Mouse (Mus musculus) mouse embryonic stem cell (cell line): Measurements from ENCODE around the gene Creb3l2.

Experiments
- in situ Hi-C, 2 experiments: fragments of 300-500 bp; cut with MboI; formaldehyde crosslinking; loops; 1 replicate in 1 of 2; 3 replicates in 1 of 2; pipeline ENCODE4 v1.14.3; 2019 to 2020; ENCODE audit warnings: low sequenced_read_pairs in 2 of 2, low pct_unique_long_range_greater_than_20kb in 1 of 2, mixed read lengths in 1 of 2; ENCODE audit not compliant: unreplicated experiment in 1 of 2

Gene Creb3l2

DNA sequence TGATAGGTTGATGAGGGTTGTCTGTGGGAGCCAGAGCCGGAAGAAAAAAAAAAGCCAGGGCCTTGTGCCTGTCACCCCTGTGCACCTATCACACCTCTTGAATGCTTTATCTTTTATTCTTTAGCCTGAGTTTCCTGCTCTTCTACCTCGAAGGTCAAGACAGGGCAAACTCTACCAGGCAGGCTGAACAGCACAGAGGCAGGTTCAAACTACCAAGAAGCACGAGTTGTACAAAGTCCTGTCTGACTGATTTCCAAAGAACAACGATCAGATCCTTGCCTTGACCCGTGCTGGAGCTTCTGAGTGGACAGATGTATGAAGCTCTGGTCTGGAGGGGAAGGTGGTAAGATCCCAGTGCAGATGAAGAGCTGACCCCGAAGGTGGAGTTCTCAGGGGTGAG is 20.8 kb downstream of the Creb3l2 start:
- in situ Hi-C loops, result no loop called here

- in situ Hi-C loops, result no loop called here
Measured at GRCm38 (mm10) chr6:37419445-37419941, 22.5 kb downstream of the Creb3l2 start.

DNA sequence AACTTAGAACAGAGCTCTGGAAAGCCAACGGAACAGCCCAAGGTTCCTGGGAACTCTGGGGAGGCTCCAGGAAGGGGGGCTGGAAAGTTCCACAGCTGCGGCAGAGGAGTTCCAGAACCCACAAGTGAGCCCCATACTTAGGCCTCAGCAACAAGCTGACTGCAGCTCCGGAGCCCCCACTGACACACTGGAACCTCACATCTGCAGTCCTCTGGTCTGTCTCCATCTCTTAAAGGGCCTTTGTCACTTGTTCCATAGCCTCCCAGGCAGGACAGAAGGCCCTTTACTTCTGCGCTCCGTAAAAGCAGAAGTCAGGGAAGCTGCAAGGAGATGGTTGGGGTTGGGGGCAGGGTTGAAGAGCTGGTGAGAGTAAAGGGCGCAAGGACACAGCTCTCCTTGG is 23.0 kb downstream of the Creb3l2 start:
- in situ Hi-C loops, result no loop called here

DNA sequence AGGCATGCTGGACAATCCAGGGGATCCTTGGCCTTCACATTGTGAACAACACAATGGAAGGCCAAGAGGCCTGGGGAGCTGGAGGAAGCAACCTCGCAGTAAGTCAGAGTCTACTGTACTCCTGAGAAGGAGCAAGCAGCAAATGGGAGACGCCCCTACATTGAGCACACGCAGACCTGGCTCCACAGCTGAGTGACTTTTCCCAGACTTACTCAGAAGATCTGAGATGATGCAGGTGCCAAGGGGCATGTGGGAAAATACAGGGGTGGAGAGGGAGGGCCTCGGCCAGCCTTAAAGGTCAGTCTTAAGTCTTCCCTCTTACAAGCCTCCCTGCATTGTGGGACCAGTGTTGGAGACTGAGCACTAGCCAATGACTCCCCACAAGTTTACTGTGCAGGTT is 25.2 kb downstream of the Creb3l2 start:
- in situ Hi-C loops, result no loop called here

DNA sequence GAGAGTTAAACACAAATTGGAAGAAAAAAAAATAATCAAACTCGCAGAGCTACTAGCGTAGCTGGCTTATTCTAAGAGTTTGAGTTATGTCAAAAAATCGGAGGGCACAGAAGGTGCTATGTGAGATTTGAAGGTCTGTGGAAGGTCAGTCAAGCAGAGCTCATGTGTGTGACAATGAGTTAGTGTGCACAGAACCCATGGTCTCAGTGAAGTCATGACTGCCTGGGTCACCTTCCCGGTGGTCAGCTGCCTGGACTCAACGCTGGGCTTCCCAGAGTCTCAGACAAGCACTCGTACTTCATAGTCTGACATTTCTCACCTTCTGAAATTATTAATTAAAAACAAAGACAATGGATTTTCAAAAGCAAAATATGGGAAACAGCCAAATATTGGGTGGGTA is 26.4 kb downstream of the Creb3l2 start:
- in situ Hi-C loops, result no loop called here

DNA sequence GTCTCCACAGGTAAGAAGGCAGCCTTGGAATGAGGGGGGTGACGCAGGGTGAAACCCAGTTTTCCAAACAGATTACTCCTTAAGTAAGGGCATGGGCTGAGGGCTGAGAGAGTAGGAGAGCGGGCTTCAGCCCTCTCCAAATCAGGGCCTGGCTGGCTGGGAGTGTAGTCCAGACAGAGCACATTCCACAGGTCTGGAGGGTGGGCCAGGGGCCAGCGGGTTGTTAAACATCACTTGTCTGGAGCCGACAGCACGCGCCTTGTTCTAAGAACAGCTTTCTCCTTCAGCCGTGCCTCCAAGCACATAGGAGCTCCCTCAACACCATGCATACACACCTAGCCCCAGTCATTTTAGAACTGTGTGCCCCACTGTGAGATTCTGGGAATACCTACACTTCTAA is 26.9 kb downstream of the Creb3l2 start:
- in situ Hi-C loops, result no loop called here

DNA sequence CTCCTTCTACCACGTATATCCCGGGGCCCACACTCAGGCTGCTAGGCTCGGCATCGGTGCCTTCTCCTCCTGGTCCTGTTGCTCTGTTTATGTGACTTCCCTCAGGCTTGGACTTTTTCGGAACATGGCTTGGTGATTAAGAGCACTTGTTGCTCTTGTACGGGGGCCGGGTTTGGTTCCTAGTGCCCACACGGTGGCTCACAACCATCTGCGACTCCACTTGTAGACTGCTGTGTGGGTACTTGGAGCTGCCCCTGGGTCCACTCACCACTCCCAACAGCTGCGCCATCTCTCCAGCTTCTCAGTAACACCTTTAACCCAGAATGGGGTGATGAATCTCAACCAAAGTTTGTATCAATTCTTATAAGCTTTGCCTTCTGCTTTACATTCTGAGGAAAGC is 27.4 kb downstream of the Creb3l2 start:
- in situ Hi-C loops, result no loop called here

GRCm38 (mm10) chr6:37411696-37412095 is 30.2 kb downstream of the Creb3l2 start:
- in situ Hi-C loops, result no loop called here

GRCm38 (mm10) chr6:37409829-37410228 is 32.1 kb downstream of the Creb3l2 start:
- in situ Hi-C loops, result no loop called here

GRCm38 (mm10) chr6:37407876-37408275 is 34.1 kb downstream of the Creb3l2 start:
- in situ Hi-C loops, result no loop called here

DNA sequence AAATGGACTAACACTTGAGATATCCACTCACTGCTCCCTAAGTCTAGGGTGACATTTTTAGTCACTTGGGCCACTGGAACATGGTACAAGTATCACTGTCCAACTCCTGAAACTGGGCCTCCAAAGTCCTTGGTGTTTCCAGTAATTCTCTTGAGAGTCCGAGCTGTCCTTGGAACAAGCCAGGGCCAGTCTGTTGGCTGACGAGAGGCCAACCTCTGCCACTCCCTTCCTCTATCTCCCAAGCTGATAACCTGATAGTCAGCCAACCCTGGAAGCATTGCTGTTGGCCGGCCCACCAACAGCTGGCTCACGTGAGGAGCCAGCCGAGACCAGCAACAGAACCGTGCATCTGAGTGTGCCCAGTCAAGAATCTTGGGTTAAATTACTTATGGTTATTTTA is 35.0 kb downstream of the Creb3l2 start:
- in situ Hi-C loops, result no loop called here

GRCm38 (mm10) chr6:37406018-37406417 is 35.9 kb downstream of the Creb3l2 start:
- in situ Hi-C loops, result no loop called here

DNA sequence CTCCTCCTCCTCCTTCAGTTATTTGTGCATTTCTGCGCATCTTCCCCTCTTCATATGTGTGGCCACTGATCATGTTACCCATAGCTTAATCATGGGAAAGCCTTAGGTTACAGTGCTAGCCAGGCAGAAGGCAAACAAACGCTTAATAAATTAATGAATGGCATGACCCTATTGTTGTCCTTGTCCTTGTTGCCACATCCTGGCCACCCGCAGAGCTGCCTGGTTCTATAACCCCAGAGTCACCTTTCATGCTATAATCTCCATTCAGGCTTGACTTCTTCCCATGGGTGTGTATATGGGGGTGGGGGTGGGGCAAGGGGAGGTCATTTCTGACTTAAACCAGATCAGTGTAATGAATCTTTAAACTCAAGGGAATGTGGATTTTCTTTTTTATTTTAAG is 37.6 kb downstream of the Creb3l2 start:
- in situ Hi-C loops, result no loop called here

- in situ Hi-C loops, result no loop called here
Measured at GRCm38 (mm10) chr6:37401928-37402327, 40.0 kb downstream of the Creb3l2 start.

GRCm38 (mm10) chr6:37400866-37401525 is 41.0 kb downstream of the Creb3l2 start:
- in situ Hi-C loops, result no loop called here

GRCm38 (mm10) chr6:37400167-37400566 is 41.8 kb downstream of the Creb3l2 start:
- in situ Hi-C loops, result no loop called here

DNA sequence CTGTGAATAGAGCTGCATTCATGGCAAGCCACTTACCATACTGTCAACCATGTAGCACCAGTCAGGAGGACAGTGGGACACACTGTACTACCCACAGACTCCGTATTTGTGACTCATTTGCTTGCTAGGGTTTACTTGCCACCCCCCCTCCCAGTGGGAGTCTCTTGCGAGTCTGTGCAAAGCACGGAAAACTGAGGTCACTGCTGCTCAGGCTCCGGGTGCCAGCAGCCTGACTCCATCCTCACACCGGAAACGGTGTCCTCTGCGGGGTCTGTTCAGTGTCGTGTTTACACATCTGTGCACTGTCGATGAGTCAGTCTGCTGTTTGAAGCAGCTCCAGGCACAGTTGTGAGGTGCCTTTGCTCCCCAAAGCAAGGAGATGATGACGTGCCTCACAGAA is 43.0 kb downstream of the Creb3l2 start:
- in situ Hi-C loops, result no loop called here

- in situ Hi-C loops, result no loop called here
Measured at GRCm38 (mm10) chr6:37397973-37398372, 44.0 kb downstream of the Creb3l2 start.

DNA sequence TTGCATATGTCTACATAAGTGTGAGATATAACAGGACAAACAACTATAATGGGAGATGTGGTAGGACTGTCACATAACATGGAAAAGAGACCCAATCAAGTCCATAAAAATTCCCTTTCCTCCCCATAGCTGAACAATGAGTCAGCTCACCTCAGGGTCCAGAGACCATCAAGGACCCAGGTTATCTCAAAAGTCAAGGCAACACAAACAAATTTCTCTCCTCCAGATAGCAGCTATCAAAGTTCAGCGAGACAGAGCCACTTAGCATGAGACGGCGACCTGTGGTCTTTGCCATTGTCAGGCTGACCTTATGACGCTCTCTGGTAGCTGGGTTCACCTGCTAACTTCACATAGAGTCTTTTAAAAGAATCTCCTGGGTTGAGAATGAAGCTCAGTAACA is 44.7 kb downstream of the Creb3l2 start:
- in situ Hi-C loops, result no loop called here

- in situ Hi-C loops, result no loop called here
Measured at GRCm38 (mm10) chr6:37396127-37396526, 45.8 kb downstream of the Creb3l2 start.

DNA sequence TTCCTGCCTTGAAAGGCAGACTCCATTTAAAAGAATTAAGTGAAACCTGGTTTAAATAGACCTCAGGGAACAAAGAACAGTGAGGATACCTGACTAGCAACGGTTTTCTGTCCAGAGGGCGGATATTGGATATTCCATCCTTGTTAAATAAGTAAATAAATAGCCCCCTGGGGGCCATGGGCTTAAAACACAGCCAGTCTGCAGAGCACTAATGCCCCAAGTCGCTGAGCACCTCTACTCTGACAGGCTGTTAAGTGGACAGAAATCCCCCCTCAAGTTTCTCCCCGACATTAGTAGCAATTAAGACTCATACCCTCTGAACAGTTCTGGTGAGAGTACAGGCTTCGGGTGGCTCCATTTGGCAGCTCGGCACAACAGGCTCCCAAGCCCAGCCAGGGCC is 48.7 kb downstream of the Creb3l2 start:
- in situ Hi-C loops, result no loop called here
